Mouse (Mus musculus): ENCODE measurements around the gene Sox6.

Sox6 gene

DNA sequence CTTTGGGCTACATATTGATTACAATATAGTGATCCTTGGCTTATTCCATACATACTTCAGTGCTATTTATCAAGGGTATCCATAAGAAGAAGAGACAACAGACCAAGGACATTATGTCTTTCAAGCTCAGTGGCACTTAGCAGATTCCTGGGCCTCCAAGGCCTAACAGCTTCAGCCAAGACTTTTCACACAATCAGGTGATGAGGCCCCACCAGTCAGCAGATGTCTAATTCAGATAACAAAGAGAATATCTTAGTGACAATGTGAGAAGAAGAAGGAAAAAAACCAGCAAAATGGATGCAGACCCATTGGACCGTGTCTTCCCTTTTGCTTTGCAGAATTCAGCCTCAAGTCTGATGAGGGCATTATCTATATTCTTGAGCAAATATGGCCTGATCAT is 150.0 kb downstream of the Sox6 start:
- no peak for DNase-seq

DNA sequence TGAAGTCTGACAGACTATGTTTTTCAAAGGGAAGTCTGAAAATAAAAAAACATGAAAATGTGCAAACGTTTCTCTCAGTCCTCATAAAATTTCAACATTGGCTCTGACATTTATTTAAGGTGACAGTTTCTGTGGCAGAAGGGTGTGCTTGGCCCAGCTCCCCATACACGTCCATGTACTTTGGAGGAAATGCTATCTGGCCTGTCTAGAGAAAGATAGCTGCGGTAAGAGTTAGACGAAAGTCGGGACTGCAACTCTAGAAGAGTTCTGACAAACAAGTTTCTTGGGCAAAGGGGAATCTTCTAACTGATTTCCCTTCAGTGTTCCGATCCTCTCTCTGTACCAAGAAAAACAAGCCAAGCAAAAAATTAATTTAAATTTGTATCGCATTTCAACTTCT is 150.5 kb downstream of the Sox6 start:
- DNase-seq: no peak

DNA sequence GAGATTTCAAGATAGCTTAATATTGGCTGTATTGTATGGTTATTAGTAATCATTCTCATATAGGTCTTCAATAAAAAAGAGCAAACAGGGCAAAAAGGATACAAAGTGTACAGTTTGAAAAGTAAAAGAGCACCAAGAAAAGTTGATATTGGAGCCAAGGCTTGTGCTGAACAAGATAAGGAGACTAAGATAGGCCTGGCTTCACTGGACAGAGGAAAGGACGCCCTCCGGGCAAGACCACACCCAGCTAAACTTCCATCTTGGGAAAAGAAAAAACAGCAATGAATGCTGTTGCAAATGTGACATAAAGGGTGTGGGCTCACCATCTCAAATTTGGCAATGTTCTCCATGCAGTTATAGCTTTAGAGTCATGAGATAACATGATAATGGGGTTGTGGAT is 165.7 kb downstream of the Sox6 start:
- DNase-seq: no peak

DNA sequence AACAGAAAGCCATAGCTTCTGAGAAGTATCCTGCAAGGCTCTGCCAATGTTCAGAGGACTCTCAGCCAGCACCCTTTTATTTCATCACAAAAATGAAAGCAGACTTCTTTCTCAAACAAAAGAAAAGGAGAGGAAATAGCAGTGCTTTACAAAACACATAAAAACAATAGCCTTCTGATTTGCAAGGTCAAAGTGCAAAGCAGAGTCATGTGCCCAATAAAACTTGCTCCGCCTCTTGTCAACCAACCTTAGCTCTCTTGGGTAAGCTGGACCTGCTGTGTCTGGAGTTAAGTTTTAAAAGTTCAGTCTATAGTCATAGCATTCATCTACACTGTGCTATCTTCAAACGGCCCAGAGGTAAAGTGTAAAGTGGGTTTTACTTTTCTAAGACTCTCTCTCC is 170.1 kb downstream of the Sox6 start:
- no peak for DNase-seq

DNA sequence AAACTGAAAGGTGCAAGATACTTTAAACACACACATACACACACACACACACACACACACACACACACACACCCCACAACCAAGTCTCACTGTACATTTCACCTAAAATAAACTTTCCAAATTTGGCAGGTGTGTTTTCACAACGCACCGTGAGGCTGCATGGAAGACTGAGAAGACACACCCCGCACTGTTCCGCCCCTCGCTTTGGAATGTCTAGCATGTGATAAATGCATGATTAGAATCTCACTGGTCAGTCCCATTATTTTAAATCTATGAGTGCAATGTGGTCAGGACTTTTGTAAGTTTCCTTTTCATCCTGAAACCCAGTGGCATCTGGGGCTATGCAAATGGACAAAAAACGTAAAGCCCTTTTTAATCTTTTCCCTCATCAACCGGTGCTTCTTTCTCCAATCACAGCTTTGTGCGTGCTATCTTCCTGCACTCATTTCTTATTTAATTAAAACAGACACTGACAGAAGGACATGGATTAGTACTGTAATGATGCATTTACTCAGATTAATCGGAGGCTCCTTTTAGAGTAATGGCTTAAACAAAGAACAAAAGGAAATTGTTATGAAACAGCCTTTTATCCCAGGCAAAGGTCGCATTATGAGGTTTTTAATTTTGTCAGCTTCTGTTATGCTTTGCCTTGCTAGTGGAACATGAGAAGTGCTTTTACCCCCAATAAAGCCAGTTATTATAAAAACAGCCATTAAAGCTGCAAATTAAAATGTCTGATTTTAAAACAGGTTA is 170.9 kb downstream of the Sox6 start:
- peak; percentile 23 for DNase-seq

DNA sequence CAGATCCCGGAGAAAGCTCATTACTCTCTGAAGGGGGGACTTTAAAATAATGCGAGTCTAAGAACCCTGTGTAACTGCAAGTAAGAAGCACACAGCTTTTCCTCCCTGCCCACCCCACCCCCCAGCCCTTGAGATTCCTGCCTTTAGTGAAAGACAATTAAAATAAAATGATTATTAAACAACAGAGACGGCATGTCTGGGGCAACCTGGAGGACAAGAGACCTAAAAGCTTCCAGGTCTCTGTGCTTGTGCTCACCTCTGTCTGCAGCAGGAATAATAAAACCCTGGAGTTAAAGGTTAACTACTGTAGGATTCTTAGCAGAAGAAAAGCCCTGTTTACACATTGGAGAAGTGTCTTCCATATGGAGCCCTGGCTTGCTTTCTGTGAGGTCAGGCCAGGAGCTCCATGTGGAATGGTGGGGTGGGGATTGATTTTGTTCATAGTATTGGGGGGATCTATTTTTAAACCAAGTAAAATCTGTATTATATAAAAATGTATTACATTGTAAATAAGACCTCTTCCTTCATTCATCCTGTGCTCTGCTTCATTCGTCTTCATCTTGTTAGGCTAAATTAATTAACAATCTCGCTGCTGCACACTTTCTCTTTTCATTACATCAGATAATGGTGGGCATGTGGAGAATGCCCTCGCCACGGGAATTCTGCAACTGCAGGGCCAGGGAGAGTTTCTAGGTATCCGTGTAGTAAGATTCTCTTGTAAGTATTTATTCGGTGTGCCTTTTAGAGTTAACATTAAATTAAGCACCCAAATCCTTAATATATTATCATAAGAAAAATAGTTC is 171.7 kb downstream of the Sox6 start:
- DNase-seq: peak; percentile 38

DNA sequence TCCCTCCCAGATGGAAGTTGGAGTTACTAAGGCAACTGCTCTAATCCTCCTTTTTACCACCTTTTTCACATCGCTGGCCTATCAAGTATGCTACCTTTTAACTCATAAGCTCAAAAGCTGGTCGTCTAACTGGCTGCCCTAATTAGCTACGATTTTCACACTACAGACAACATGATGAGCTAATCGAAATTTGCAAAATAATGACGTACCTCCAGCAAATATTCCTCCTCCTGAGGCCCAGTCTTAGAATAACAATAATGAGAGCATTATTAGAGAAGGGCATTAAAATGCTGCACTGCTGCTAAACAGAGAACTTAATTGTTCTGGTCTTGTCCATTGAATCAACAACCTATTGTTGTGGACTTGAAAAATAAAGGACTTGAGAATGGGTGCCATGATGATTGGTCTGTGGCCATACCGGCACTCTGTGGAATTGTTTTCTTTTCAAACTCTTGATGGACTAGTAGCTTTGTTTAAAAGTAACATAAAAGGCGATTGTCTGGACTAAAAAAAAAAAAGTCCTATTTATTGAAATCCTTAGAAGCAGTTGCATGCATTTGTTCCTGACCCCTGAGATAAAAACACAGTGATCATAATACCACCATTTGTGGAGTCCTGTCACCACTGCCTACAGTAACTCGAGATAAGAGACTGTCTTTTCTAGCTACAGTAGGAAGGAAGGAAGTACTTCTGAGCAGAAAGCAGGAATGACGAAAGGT is 172.5 kb downstream of the Sox6 start:
- peak; percentile 42 for DNase-seq

DNA sequence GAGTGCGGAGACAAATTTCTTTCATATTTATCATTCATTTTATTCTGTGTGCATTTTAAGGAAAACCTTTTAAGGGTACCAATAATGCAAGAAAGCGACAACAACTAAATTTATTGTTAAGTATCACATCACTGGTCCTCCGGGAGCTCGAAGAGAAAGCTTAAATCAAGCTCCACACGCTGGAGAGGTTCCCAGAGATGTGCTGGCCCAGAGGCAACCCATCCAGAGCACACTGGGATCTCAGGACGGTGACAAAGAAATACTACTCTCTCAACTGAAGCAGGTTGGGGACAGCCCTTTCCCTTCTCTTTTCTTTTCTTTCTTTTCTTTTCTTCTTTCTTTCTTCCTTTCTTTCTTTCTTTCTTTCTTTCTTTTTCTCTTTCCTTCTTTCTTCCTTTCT is 173.4 kb downstream of the Sox6 start:
- no peak for DNase-seq

DNA sequence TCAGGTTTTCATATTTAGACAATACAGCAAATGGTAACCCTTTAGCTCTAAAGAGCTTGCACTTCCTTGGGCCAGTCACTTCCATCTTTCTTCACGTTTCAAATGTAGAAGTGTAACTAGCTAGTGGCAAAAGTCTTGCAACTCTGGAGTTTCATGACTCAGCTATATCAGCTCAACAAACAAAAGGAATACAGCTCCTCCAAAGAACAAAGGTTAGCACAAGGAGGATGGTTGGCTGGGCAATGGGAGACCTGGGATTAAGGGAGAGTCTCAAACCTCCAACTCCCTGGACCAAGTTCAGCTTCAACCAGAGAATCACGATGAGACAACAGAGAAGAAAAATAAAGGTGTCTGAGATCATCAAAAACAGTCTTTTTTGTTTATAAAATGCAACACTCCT is 174.2 kb downstream of the Sox6 start:
- DNase-seq: no peak

DNA sequence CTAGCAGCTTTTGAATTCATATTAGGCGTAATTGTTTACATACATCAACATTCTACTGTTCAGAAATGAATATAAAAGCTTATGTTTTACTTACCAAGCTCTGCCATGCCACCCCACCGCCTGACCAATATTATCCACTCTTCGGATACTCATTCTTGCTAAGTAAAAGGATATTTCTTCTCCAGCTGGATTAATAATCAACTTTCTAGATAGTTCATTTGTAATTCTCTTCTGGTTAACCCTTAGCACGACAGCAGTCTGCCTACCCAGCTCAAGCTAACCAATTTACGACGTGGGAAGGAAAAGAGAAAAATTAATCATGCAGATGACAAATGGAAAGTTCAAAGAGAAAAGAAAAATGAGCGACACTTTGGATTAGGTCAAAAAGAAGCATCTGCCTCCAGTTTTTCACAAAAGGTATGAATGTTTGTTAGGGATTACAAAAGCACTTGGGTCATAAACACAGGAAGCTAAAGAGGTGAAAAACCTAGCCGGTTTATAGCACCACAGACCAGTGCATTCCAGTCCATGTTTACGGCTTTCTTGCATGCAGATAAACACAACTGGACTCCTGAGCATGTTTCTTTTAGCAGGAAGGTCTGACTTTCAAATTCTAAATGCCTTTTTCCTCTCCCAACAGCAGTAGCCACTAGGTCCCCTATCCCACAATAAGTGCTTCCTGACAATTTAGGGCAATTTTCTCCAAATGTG is 178.8 kb downstream of the Sox6 start:
- DNase-seq: no peak

DNA sequence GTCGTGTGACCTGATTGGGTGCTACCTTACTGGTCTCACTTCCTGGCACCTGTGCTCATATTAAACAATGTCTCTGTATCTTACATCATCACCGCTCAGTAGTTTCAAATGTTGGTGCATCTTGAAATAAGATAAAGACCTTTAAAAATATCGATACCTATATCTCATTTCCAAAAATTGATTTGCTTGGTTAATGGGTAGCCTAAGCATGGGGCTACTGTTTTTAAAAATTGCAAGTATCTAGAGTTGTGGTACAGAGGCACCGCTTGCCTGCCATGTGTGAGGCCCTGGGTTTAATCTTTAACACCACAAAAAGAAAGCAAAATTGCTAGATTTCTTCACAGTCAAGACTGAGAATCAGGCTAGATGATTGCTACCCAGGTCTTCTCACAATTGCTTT is 187.5 kb downstream of the Sox6 start:
- DNase-seq: no peak

DNA sequence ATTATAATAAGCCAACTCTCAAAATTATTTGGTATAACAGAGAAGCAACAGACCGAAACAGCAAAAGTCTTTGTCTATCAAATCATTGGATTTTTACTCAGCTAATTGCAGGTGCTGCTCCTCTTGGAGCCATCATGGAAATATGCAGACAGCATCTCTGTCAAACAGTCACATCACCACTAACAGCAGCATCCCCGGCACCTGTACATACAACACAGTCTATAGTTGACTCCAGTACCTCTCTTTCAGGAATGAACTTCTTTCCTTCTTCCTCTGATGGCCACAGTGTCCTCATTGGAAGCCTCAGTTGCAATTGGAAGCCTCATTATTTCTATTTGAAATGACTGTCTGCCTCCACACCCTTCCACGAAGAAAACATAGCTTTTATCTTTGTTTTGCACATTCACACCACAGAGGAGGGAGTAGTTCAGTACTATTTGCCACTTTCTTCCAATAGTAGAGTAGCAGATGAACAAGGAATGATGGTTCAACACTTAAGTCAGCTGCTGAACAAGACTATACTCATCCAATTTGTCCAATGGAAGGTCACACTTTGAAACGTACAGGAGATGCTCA is 192.7 kb downstream of the Sox6 start:
- DNase-seq: no peak

DNA sequence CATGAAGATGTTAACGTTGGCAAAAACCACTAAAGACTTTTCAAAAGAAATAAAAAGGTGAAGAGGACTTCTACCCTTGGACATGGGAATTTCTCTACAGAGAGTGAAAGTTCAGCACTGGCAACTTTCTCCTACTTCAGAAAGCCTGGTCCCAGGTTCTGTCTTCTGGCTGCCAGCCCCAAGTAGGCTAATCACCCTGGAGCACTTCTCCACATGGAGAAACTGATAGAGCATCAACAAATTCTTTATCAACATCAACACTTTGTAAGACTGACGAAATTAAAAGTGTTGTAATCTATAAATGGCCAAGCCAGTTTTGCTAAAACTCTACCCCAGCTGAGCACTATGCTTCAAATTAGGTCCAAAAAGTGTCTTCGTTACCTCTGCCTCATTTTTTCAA is 193.7 kb downstream of the Sox6 start:
- no peak for DNase-seq

DNA sequence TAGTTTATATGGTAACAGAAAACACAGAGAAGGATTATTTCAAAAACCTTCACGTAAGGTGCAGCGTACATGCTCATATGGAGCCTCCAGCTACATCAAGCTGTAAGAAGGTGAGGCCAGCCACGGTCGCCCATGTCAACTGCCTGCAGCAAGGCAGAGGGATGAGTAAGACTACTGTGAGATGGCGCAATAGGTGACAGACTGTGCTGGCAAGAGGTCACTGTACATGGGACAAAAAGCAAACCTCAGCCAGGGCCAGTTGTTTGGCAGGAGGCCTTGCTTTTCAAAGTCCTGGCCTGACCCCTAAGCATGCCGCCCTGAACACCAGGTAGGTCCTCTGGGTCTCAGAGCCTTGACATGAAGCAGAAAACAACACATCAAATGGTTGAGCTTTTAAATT is 194.2 kb downstream of the Sox6 start:
- DNase-seq: no peak

DNA sequence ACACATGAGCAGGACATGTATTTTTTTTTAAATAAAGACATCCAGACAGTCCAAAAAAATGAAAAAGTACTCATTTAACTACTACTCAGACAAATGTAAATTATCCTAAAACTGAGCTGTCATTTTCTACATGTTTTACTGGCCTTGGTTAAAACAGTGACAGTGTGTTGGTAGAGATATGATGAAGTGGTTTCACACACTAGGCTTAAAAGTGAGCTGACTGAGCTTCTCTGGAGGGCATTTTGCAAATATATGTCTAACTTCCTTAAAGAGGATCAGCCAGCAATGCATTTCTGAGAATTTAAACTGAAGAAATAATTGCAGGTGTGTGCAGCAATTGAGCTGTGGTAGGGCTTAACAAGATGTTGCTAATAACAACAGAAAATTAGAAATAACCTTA is 196.3 kb downstream of the Sox6 start:
- DNase-seq: no peak

DNA sequence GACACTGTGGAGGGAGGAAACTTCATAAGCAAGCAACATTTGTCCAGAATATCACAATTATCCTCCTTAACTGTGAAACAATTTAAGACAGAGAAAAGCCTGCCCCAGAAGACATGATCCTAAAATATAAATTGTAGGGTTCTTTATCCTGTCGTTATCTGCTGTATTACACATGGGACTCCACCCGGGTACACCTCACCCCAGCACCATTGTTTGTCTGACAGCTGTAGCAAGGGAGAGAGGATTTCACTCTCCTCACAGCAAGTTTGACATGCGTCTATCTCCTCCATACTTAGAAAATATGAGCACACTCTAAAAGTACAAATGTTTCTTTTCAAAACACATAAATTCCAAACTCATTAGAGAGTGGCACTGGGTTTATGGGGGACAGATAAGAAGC is 198.0 kb downstream of the Sox6 start:
- no peak for DNase-seq

DNA sequence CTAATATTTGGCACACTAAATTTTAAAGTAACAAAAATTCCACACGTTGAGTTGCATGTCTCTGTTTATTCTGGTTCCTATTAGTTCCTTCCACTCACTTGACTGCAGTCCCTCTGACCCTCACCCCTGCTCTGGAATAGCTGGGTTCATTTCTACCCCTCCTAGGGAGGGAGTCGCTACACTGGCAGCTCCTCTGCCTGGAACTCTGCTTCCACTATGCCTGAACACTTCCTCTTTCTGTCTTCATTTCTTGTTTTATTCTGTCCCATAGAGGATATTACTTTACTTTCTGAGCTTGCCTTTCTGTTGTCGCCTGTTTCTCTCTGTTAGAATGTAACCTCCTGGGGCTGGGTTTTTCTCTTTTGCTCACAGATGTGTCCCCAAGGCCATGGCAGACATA is 203.6 kb downstream of the Sox6 start:
- DNase-seq: no peak

DNA sequence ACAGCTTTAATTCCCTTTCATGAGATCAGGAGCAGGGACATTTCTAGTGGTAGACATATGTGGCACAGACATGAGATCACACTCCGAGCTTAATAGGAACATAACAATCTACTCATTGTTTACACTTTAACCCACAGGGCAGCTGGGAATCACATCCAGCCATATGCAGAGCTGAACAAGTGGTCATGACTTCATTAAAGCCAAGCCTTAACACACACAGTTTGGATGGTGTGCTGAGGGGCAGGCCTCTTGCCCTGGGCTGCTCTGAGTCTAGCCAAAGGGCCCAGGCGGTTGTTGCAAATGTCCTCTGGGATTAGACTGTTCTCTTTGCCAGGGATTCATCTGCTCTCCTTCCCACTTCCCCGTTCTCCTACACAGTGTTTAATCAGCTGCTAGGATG is 204.9 kb downstream of the Sox6 start:
- DNase-seq: peak; percentile 37

DNA sequence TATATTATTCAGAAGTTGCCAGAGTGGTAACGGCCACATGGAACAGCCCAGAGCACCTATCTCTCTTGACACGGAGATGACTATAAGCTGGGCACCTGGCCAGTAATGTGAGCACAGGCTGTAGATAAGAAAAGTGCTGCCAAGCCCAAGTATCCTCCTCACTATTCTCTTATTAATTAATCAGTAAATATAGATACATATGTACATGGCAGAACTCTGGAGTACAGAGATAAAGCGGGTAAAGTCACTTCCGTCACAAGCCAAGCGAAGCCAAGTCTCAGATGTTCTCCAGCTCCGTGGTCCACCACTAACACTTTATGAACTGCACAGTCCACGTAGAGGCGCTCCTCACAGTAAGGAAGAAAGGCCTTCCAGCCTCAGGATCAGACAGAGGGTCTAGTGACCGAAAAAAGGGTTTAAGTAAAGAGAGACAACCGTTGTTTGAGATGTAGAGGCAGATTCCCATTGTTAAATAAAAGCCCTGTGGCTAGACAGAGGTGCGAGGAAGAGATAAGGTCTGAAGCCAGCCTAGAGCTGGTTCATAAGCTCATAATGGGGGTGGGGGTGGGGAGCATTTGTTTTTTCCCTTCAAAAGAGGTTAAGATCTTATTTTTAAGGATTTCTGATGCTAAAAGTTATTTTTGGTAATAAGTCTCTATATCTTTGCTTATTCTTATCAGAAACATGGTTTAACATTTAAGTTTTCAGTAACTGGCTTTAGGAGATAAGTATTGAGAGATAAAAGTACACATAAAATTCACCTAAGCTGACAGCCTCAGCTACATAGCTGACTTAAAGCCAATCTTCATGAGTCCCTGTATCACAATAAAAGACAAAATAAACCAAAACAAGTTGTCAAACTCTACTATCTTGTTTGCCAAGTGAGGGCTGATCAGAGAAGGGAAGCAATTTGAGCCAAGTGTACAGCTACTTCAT is 207.4 kb downstream of the Sox6 start:
- DNase-seq: no peak

DNA sequence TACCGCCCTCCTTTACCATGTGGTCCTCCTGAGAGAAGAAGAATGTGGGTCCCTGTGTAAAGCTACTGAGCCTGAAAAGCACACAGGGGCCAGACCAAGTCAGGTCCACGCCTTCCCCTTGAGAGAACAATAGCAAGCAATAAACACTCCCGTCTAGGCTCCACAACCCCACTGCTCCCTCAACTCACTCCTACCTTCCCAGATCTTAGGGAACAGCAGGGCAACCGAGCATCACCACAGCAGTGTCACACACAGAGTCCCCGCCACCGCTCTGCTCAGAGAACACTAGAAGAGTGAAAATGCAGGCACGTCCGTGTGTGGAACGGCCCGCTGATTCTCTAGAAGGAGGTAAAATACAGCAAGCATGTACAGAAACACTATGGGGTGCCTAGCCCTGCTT is 208.2 kb downstream of the Sox6 start:
- DNase-seq: no peak

DNA sequence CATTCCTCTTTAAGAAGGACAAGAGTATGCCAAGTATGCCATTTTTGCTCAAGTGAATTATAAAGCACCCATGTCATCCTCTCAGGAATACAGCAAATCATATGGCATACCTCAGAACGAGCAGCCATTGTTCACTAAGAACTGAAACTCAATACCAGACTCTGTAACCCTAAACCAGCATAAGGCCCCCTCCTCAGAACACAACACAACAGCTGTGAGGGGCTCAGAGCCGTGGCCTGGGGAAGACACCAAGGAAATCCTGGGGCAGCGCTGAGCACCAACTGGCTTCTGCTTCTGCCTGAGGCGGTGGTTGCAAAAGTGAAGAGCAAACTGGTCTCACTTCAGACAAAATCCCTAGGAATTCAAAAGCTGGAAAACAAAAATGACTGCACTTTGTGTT is 208.8 kb downstream of the Sox6 start:
- peak; percentile 72 for DNase-seq

DNA sequence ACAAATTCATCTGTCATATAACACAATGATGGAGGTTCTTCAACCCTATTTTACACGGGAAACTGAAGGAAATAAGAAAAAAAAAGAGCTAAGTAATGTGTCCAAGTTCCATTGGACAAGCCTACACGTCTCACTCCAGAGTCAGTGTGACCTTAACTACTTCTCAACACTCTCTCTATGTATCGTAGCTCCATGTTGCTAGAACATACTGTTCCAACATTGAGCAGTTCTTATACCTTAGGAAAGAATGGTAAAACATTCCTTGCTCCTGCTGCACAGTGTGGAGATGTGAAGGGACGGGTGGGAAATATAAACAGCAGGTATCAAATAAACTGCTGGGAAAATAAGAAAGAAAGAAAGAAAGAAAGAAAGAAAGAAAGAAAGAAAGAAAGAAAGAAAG is 209.3 kb downstream of the Sox6 start:
- no peak for DNase-seq
